Mouse (Mus musculus): ENCODE data around the gene H2-Aa. TPM values are rescaled to one million over a fixed set of nuclear protein-coding genes. Genes with fewer than 3 reads are reported as not detected.
"Not testable (repeated sequence)": the region's sequence is repeated elsewhere in the genome, so short reads cannot be mapped to it uniquely, and the experiment has no call there.

H2-Aa gene
- polyA plus RNA-seq, 1 experiment from 2014 or later: 35.8 TPM

DNA sequence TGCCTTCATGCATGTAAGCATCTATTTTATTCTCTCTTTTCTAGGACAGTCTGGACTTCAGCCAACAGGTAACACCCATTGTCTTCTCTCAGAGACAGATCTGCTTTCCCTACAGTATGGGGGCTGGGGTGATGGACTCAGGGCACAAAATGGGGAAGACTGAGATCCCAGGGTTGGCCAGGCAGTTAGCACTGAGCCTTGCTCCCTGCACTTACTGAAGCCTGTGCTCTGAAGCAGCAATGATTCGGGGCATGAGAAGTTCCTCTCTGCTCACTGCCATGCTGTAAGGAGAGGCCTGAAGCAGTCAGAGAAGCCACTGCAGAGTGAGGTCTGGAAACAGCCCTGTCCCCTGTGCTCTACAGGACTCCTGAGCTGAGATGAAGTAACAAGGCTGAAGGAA lies 27.9 kb upstream of the H2-Aa start:
- H3K27me3 ChIP-seq (replicated peaks; ENCODE audit: control insufficient read depth, insufficient read depth, low read length): no peaks in the 10 kb centered on the region
- no peak for TF ChIP-seq CTCF (IDR thresholded peaks at IDR 0.05; ENCODE audit: low read depth)
- WGBS: 79% methylated on average over 1 of the region's 1 CpGs
- no peak overlapping the region for H3K27ac ChIP-seq (ENCODE audit: low read depth, low read length)
- H3K9ac ChIP-seq (ENCODE audit: low read depth, low read length): no peak overlapping the region
- no peaks in the 10 kb centered on the region for H3K4me1 ChIP-seq (replicated peaks; ENCODE audit: control insufficient read depth, insufficient read depth, low read length)
- H3K4me3 ChIP-seq (ENCODE audit: low read depth, low read length): no peak overlapping the region
- no peak overlapping the region for H3K4me2 ChIP-seq (replicated peaks; ENCODE audit: low read depth)
- H3K36me3 ChIP-seq (ENCODE audit: control insufficient read depth, insufficient read depth): no peaks in the 10 kb centered on the region
- no peak for ATAC-seq
- no peaks in the 10 kb centered on the region for H3K9me3 ChIP-seq (ENCODE audit: control insufficient read depth)

DNA sequence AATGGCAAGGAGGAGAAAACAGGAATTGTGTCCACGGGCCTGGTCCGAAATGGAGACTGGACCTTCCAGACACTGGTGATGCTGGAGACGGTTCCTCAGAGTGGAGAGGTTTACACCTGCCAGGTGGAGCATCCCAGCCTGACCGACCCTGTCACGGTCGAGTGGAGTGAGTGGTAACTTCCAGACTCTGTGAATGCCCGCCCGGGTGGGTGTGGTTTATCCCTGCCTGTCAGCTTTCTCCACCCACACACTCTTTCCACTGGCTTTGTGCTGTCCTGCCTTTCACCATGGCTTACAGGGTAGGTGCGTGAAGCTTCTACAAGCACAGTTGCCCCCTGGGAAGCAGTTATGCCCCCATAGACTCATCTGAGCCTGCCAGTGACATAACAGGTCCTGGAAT lies 26.7 kb upstream of the H2-Aa start:
- no peak overlapping the region for H3K4me3 ChIP-seq (ENCODE audit: low read depth, low read length)
- no peaks in the 10 kb centered on the region for H3K36me3 ChIP-seq (ENCODE audit: control insufficient read depth, insufficient read depth)
- H3K4me2 ChIP-seq (replicated peaks; ENCODE audit: low read depth): no peak overlapping the region
- ATAC-seq: no peak
- H3K27me3 ChIP-seq (replicated peaks; ENCODE audit: control insufficient read depth, insufficient read depth, low read length): no peaks in the 10 kb centered on the region
- H3K4me1 ChIP-seq (replicated peaks; ENCODE audit: control insufficient read depth, insufficient read depth, low read length): no peaks in the 10 kb centered on the region
- no peaks in the 10 kb centered on the region for H3K9me3 ChIP-seq (ENCODE audit: control insufficient read depth)
- WGBS: 66% methylated on average over 9 of the region's 9 CpGs
- H3K27ac ChIP-seq (ENCODE audit: low read depth, low read length): no peak overlapping the region
- no peak for TF ChIP-seq CTCF (IDR thresholded peaks at IDR 0.05; ENCODE audit: low read depth)
- no peak overlapping the region for H3K9ac ChIP-seq (ENCODE audit: low read depth, low read length)

DNA sequence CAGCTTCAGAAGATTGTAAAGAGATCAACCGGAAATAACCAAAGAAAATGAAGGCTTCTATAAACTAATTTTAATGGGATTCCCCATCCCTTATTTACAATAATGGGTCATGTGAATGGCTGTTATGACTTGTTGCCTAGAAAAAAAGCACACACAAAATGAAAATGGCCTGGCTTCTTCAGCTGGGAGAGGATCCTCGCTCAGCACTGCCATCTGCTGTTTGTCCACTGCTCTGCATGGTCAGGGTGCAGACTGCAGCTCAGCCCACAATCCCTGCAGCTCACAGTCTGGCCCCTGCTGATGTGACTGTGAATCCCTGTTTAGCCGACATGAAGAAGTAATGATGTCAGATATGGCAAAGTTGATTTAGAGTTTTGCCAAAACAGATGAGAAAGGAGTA lies 25.8 kb upstream of the H2-Aa start:
- H3K27ac ChIP-seq (ENCODE audit: low read depth, low read length): no peak overlapping the region
- no peaks in the 10 kb centered on the region; the same call in 1 of the 2 replicates for H3K27me3 ChIP-seq (replicated peaks; ENCODE audit: control insufficient read depth, insufficient read depth, low read length)
- no peak overlapping the region for H3K4me2 ChIP-seq (replicated peaks; ENCODE audit: low read depth)
- H3K9me3 ChIP-seq (ENCODE audit: control insufficient read depth): no peaks in the 10 kb centered on the region
- WGBS: 32% methylated on average over 3 of the region's 3 CpGs
- ATAC-seq: peak; percentile 61
- no peak overlapping the region for H3K4me3 ChIP-seq (ENCODE audit: low read depth, low read length)
- TF ChIP-seq CTCF (IDR thresholded peaks at IDR 0.05; ENCODE audit: low read depth): peak; percentile 94
- no peaks in the 10 kb centered on the region for H3K4me1 ChIP-seq (replicated peaks; ENCODE audit: control insufficient read depth, insufficient read depth, low read length)
- H3K36me3 ChIP-seq (ENCODE audit: control insufficient read depth, insufficient read depth): no peaks in the 10 kb centered on the region
- no peak overlapping the region for H3K9ac ChIP-seq (ENCODE audit: low read depth, low read length)

DNA sequence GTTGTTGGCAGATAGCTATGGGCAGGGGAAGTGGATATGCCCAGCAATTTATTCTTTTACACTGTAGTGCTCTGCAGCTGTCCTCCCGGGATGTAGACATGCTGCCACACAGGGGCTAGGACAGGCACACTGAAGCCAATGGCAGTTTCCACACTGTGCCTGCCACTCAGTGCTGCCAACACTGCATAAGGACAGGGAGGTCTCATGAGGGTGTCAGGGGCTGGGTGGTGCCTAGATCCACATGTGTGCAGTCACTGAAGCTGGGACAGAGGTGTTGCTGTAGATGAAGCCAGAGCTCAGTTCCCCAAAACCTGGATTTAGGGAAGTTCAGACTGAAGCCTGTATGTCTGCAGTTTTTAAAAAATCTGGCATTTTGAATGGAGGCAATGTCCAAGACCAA lies 24.6 kb upstream of the H2-Aa start:
- no peak overlapping the region for H3K27ac ChIP-seq (ENCODE audit: low read depth, low read length)
- H3K27me3 ChIP-seq (replicated peaks; ENCODE audit: control insufficient read depth, insufficient read depth, low read length): no peaks in the 10 kb centered on the region; the same call in 1 of the 2 replicates
- H3K4me3 ChIP-seq (ENCODE audit: low read depth, low read length): no peak overlapping the region
- no peaks in the 10 kb centered on the region for H3K4me1 ChIP-seq (replicated peaks; ENCODE audit: control insufficient read depth, insufficient read depth, low read length)
- no peak for TF ChIP-seq CTCF (IDR thresholded peaks at IDR 0.05; ENCODE audit: low read depth)
- no peak overlapping the region for H3K9ac ChIP-seq (ENCODE audit: low read depth, low read length)
- no peaks in the 10 kb centered on the region for H3K9me3 ChIP-seq (ENCODE audit: control insufficient read depth)
- no peak for ATAC-seq
- H3K36me3 ChIP-seq (ENCODE audit: control insufficient read depth, insufficient read depth): no peaks in the 10 kb centered on the region
- no peak overlapping the region for H3K4me2 ChIP-seq (replicated peaks; ENCODE audit: low read depth)
- WGBS: 83% methylated on average over 1 of the region's 1 CpGs

- not testable (repeated sequence) for H3K36me3 ChIP-seq (ENCODE audit: control insufficient read depth, insufficient read depth); H3K4me1 ChIP-seq (replicated peaks; ENCODE audit: control insufficient read depth, insufficient read depth, low read length); H3K27me3 ChIP-seq (replicated peaks; ENCODE audit: control insufficient read depth, insufficient read depth, low read length); ATAC-seq; H3K9me3 ChIP-seq (ENCODE audit: control insufficient read depth); H3K4me2 ChIP-seq (replicated peaks; ENCODE audit: low read depth); H3K9ac ChIP-seq (ENCODE audit: low read depth, low read length); H3K27ac ChIP-seq (ENCODE audit: low read depth, low read length); H3K4me3 ChIP-seq (ENCODE audit: low read depth, low read length)
- 73% methylated on average over 3 of the region's 3 CpGs for WGBS
Observed at GRCm38 (mm10) chr17:34310526-34310925, 22.9 kb upstream of the H2-Aa start.

DNA sequence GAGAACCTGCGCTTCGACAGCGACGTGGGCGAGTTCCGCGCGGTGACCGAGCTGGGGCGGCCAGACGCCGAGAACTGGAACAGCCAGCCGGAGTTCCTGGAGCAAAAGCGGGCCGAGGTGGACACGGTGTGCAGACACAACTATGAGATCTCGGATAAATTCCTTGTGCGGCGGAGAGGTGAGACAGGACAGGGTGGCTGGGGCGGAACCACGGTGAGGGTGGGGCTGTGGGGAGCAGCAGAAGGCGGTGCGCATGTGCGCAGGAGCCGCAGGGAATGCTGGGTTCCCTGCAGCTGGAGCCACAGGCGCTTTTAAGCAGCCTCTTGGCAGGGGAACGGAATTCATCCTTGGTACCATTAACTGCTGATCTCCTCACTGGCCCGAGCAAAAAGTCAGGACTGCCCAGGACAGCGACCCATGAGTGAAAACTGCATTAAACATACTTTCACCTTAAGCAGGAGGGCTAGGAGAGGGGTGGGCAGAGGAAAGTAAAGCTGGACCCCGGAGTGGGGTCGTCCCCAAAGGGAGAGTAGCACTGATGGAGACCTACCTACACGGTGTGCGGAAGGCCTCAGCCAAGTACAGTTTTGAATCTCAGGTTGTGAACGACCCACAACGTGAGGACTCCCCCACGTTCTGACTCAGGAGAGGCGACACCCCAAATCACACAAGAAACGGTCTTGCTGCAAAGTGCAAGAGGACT lies 22.2 kb upstream of the H2-Aa start:
- Histone ChIP-seq H3K36me3 (ENCODE audit: control insufficient read depth, insufficient read depth) (no peaks in the 10 kb centered on the region), H3K4me1 (replicated peaks; ENCODE audit: control insufficient read depth, insufficient read depth, low read length) (no peaks in the 10 kb centered on the region), H3K27ac (ENCODE audit: low read depth, low read length) (no peak overlapping the region; the same call in 1 of the 2 replicates), H3K4me3 (ENCODE audit: low read depth, low read length) (peak overlapping the region; percentile 50), H3K4me2 (replicated peaks; ENCODE audit: low read depth) (peak overlapping the region; percentile 77), H3K9ac (ENCODE audit: low read depth, low read length) (peak overlapping the region; percentile 55), H3K9me3 (ENCODE audit: control insufficient read depth) (no peaks in the 10 kb centered on the region), H3K27me3 (replicated peaks; ENCODE audit: control insufficient read depth, insufficient read depth, low read length) (no peaks in the 10 kb centered on the region; the same call in 1 of the 2 replicates)
- WGBS: 23% methylated on average over 38 of the region's 38 CpGs
- ATAC-seq: peak; percentile 72
- TF ChIP-seq CTCF (IDR thresholded peaks at IDR 0.05; ENCODE audit: low read depth): no peak

Measured in intestine, postnatal 0 days (tissue).